In the genomic region with DNA sequence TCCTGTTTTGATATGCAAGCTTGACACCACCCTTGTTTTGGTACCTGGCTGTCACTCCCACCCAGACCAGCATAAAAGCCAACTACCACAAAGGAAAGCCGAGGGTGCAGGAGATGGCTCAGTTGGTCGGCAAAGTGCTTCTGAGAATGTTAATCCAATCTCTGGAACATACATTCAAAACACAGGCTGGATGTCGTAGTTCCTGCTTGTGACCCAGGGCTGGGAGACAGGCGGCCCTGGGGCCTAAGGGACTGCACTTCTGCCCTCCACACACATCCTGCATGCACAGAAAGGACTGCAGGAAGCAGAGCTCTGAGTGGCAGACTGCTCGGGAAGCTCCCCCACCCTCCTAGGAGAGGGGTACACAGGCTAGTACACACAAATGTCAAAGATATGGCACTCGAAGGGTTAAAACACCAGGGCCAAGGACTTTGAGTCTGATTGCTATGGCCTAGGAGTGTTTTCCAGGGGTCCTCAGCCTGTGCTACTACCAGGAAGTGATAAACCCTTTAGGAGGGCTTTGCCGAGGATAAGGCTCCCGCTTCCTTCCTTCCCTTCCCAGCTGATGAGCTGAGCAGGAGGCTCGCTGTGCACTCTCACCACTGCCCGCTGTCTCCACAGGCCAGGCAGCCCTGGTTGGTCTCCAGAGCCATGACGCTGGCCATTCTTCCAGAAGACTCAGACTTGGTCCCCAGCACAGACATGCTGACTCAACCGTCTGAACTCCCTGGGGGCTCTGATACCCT, we compare ENCODE assay signal across 8 mouse cellular contexts. TPM values are rescaled to one million over a fixed set of nuclear protein-coding genes. Genes with fewer than 3 reads are reported as not detected.
DNase-seq lines count a peak whose midpoint lies in the region; ATAC-seq and TF ChIP-seq lines count a peak whose summit lies in the region.

No protein-coding gene starts in this region.

- H3K4me3 ChIP-seq in layer of hippocampus, adult 2 months, result no peak overlapping the region
- no peak overlapping the region for H3K4me3 ChIP-seq in brown adipose tissue, adult 24 weeks (ENCODE audit: insufficient read depth, low read depth, low read length)
- H3K4me3 ChIP-seq in limb, embryonic 10.5 days, result no peak overlapping the region

- peak overlapping the region; percentile 48; the same call in 1 of the 2 replicates for H3K27ac ChIP-seq in layer of hippocampus, adult 2 months
- H3K27ac ChIP-seq in brown adipose tissue, adult 24 weeks (replicated peaks; ENCODE audit: low read depth, low read length), result peak overlapping the region; percentile 31
- peak overlapping the region; percentile 61 for H3K27ac ChIP-seq in limb, embryonic 10.5 days

- H3K27me3 ChIP-seq in limb, embryonic 10.5 days (ENCODE audit: low read depth, poor library complexity, severe bottlenecking), result no peaks in the 10 kb centered on the region

- no peak for TF ChIP-seq CTCF in layer of hippocampus, adult 2 months (conservative IDR thresholded peaks at IDR 0.05)

- WGBS in limb, embryonic 10.5 days, result 69% methylated on average over 12 of the region's 12 CpGs

- H3K9me3 ChIP-seq in limb, embryonic 10.5 days (replicated peaks), result no peaks in the 10 kb centered on the region

- no peaks in the 10 kb centered on the region for H3K36me3 ChIP-seq in limb, embryonic 10.5 days

- ATAC-seq in erythroblast, adult 5-6 weeks (replicated peaks; ENCODE audit: low FRiP score, poor library complexity, severe bottlenecking), result no peak

- intact Hi-C loops in left cerebral cortex, postnatal 14 days (cut with DNase I), result no loop called here

- peak; percentile 30 for DNase-seq in embryo, embryonic 10 days (ENCODE audit: low spot score)
- no peak for DNase-seq in embryo, embryonic 10.5 days (ENCODE audit: low spot score)
- DNase-seq in layer of hippocampus, adult 2 months (ENCODE audit: low spot score in 2 of 2), result no peak
- no peak for DNase-seq in layer of hippocampus, adult 9-10 months (ENCODE audit: low spot score)
- no peak for DNase-seq in limb, embryonic 10.5 days (ENCODE audit: low spot score)
- no peak for DNase-seq in left cerebral cortex, postnatal 14 days (ENCODE audit: low spot score in 2 of 2)

- H3K4me1 ChIP-seq in brown adipose tissue, adult 24 weeks (ENCODE audit: control insufficient read depth, insufficient read depth, insufficient read length, low read length), result peaks cover 28% of the 10 kb centered on the region
- peaks cover 43% of the 10 kb centered on the region for H3K4me1 ChIP-seq in limb, embryonic 10.5 days

RNA-seq across cellular contexts. Expression of gene Sgsm3, which starts 58.0 kb away (rescaled TPM):
- 10 to 100 TPM; 83.0 to 89.2 TPM for total RNA-seq in layer of hippocampus, adult 2 months (2021)
- polyA plus RNA-seq in brown adipose tissue, adult 24 weeks (2012; ENCODE audit: insufficient read depth, insufficient read length, missing spikeins), result 5.5 and 5.9 TPM in 2 replicates
- polyA plus RNA-seq in limb, embryonic 10.5 days (2016; fragmentation: Nextera tagmentation; extraction: Ambion mirVana), result 26.2 and 29.1 TPM in 2 replicates
- 5.6 TPM in 1 of 2 replicates, not detected in the other for total RNA-seq in erythroblast, adult 5-6 weeks (2015; ENCODE audit: low replicate concordance)
- 9.5 and 10.0 TPM in 2 replicates for total RNA-seq in erythroblast, adult 5-6 weeks (2017; ENCODE audit: low replicate concordance)
- total RNA-seq in left cerebral cortex, postnatal 14 days (2021), result 100 to 1,000 TPM in 1 of 2 experiments, 10 to 100 TPM in 1; 82.2 to 100 TPM

Comparison
In these comparisons a context has a peak if more than half of its experiments do, and no peak if none do; other contexts are left out.
1. RNA of gene Sgsm3, which starts 58.0 kb away (total RNA-seq): 82.2 to 100 TPM in left cerebral cortex, postnatal 14 days and 83.0 to 89.2 TPM in layer of hippocampus, adult 2 months; 5.6 to 10.0 TPM in erythroblast, adult 5-6 weeks; every median in the first group is over 4 times any median in the second.
2. Peak in every context shown above with its lines, with median percentiles within 50 percentile points of each other: H3K27ac ChIP-seq.